Mouse (Mus musculus) layer of hippocampus, adult 18-20 months (tissue): ENCODE measurements around the gene Etl4. TPM values are rescaled to one million over a fixed set of nuclear protein-coding genes. Genes with fewer than 3 reads are reported as not detected.

Experiments used
- DNase-seq, 2 experiments: peaks; one replicate each; pipeline ENCODE4 v3.0.0; 2022; ENCODE audit warnings: low spot score in 2 of 2
- total RNA-seq, 2 experiments: library from RNA; stranded (reverse); gene quantifications; 2 replicates each; pipeline ENCODE4 v1.2.3; 2021

Gene Etl4
- total RNA-seq, 2 experiments from 2014 or later: 71.2 to 87.3 TPM

DNA sequence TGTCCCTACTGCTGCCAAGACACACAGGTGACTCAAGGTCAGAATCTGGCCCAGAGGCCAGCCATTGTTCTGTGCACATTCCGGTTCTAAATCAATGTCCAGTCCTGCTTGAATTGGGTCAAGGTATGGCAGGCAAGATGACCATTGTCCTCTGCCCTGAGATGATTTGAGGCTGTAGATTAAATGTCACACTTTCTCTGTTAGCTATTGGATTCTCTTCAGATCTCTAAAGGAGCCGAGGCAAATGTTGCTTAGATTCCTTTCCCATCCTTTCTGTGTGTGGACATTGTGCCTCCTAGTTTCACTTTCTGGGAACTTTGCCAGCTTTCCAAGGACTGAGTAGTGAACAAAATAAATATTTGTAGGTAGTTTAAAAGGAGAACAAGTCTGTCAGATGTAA is 608.9 kb downstream of the Etl4 start:
- no peak for DNase-seq

GRCm38 (mm10) chr2:20519447-20520098 is 610.0 kb downstream of the Etl4 start:
- no peak for DNase-seq

DNA sequence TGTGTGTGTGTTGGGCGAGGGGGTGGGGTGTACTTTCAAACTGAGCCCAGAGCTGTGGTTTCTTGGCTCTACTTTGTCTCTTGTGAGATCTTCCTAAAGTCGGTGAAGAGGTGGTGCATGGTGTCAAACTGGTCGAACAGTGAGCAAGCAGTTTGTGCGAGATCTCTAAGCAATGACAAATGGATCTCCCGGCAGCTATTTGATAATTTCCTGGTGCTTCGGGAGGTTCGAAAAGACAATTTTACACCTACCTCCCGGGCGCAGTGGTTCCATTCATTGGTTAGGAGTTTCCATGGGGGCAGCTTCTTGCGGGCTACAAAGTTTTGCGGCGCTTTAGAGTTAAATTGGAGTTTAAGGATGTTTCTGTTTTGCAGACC is 610.5 kb downstream of the Etl4 start:
- DNase-seq: no peak

DNA sequence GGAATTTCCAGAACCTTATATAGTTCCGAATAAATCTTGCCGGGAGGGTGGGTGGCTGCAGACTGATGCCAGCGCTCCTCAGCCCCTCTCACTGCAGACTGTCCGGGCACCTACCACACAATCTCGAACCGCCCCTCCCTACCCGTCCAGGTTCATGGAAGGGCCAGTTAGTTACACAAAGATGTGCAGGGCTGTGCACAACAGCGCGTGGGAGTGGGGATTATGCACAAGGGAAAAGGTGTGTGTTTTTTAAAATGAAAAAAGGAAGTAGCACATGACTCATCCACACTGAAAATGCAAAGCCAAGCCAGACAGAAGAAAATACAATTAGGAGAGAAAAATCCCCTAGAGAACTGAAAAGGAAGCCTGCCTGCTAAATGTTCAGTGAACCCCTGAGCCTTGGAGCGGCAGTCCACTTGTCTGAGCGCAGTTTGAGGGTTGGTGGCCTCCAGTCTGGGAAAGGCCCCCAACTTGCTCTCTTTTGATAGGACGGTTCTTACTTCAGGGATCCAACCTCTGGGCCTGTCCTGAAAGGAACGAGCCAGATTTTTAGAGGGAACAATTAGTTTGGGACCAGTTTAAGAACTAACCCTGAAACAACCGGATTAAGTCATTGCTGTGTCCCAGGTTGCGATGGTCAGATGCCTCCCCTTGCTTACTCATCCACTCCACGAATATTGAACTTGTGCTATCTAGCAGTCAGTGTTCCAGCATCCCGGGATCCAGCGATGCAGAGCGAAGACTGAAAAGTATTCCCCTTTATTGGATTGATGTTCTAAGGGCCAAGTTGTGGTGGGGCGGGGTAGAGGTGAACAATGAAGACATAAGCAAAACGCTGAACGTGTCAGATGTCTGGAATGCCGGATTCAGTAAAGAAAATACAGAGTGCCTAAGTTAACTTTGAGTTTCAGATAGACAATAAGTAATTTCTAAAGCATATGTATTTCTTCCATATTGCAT is 611.3 kb downstream of the Etl4 start:
- no peak for DNase-seq

DNA sequence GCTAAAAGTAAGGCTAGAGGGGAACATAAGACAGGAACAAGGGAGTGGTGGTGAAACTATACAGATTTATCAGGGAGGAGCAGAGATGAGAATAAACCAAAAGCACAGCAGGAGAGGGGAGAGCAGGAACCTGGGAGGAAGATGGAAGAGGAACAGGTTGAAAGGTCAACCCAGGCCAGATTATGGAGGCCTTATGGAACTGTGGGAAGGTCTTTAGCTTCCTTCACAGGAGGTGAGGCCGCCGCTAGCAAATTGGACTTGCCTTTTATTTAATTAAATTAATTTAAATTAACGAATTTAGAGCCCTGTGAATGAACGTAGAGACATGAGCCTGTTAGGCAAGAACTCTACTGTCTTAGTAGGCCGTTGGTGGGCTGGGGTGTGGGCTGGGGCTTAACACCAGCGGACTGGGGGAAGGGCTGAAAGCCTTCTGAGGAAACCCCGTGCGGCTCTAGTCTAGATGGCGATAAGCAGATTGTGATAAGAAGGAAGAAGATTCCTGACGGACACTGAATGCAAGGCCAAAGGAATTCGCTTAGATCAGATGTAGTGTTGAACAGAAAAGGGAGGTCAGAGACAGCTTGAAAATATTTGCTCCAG is 612.2 kb downstream of the Etl4 start:
- no peak for DNase-seq

DNA sequence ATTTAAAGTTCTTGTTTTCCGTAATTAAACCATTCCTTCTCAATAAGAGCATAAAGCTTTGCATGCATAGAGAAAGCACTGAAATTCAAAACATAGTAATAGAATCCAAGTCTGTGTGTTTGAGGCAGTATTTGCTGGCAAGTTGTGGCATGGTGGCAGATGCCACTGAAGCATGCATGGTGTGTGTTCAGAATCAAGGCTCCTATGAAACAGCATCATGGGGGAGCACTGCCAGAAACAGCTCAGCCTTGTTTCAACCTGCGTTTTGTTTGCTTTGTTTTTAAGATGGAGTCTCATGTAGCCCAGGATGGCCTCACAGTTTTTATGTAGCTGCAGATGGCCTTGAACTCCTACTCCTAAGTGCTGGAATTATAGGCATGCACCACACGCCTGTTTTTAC is 614.1 kb downstream of the Etl4 start:
- DNase-seq: peak in 1 of 2 experiments; percentile 39

GRCm38 (mm10) chr2:20525879-20526593 is 616.5 kb downstream of the Etl4 start:
- DNase-seq: no peak

GRCm38 (mm10) chr2:20526856-20527255 is 617.3 kb downstream of the Etl4 start:
- DNase-seq: no peak

DNA sequence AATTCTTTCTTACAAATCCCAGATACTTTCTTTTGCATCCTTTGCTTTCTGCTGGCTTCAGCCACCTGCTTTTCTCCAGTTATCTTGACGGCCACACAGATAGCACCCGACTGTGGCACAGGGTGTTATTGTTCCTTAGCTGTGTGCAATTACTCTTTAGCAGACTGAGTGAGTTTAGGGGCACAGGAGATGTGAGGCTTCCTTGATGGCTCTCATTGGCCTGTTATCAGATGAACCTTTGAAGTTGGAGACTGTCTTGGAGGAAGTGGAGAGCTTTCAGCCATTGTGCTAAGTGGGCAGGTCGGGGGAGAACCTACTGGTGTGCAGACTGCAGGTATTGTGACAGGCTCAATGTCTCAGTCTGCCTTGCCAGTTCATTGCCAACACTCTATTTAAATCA is 623.0 kb downstream of the Etl4 start:
- no peak for DNase-seq

- no peak for DNase-seq
These were observed 628.2 kb downstream of the Etl4 start for GRCm38 (mm10) chr2:20537785-20538184.

- DNase-seq: no peak
These were observed 629.3 kb downstream of the Etl4 start for GRCm38 (mm10) chr2:20538871-20539270.

DNA sequence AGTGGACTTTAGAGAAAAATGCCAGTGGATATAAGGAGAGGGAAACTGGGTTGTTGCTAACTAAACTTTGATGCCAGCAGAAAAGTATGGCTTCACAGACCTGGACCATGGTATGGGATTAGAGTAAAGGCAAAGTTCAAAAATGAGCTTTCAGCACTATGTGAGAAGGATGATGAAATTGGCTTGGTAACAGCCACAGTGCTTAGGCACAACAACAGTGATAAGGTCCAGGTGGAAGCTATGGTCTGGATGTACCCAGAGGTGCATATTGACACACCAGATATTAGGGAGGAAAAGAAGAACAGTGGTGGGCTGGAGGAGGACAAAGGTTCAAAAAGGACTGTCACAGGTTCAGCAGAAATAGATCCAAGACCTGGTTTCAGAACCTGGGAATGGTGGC is 631.7 kb downstream of the Etl4 start:
- DNase-seq: no peak

DNA sequence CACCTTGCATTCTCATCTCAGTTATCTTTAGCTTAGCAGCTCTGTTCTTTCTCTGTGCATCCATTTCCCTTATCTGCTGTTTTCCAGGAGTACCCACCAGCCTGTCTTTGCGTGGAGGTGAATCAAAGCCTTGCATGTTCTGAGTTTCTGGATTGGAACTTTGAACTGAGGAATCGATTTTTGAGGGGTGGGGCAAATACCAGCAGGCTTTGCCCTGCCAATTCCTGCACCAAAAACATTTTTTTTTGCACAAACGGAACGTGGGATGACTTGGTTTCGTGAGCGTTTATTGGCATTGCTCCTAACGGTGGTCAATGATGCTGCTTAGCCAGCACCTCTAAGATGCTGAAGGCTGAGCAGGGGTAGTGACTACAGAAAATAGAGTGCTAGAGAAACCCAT is 632.7 kb downstream of the Etl4 start:
- DNase-seq: no peak

DNA sequence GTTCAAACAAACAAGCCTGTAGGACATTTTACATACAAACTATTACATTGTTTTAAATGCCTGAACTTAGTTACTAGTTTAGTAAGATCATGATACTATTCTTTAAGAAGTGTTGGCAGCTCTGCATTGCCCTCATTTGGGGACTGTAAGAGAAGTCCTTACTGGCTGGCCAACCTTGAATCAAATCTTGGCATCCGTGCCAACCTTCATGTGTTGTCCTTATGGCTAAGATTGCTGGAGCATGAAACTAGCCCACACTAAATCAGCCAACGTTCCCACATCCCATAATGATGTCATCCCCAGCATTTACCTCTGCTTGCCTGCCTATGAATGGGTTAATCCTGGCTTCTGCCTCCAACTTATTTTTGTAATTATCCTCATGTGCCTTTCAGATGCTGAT is 636.0 kb downstream of the Etl4 start:
- no peak for DNase-seq

DNA sequence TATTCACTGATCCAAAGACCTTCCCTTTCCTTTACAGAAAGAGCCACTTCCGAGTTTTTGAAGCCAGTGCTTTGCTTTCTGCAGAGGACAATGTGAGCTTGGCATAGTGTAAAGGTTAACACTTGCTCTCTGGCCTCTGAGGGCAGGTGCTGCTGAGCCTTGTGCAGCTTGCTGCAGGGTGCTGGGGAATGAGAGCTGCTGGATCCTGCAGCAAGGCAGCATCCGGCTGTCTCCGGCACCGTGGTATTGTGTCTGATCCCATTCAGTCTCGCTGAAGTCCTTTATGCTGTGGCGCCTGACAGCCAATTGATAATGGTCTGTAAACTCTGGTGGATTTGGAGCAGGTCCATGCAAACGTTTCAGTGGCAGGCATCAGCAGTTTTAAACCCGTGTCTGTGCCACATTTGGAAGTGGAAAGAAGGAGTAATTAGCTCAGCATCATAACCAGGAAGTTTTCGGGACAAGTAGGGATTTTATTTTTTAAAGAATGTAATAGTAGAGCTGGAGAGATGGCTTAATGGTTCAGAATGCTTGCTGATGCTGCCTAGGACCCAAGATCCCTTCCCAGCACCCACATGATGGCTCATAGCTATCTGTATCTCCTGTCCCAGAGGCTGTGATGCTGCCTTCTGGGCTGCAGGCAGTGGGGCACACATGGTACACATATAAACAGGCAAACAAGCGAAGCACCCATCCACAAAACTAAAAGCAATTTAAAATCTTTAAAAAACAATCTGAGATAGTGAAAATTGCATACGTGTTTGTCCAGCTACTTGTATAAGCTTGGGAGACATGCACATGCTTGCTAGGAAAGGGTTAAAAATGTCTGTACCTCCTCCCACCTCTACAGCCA is 637.1 kb downstream of the Etl4 start:
- no peak for DNase-seq

GRCm38 (mm10) chr2:20547349-20547677 is 637.7 kb downstream of the Etl4 start:
- no peak for DNase-seq

- peak in 1 of 2 experiments; percentile 6 for DNase-seq
These were observed 638.4 kb downstream of the Etl4 start for GRCm38 (mm10) chr2:20547686-20548624.

DNA sequence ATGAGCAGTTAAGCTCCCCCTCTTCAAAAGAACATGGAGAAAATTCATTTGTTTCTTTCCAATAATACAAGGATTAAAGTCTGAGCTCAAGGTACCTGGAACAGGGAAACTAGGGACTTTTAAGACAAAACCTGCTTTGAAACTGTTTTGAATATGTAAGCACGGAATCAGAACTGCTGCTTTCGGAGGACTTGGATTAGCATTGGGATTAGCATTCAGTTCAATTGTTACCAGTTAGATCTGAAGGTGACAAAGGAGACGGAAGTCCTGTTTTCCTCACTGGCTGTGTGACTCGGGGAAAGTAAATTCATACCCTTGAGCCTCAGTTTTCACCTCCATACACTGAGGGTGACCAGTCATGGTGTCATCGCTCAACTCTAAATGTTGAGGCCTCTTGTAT is 639.5 kb downstream of the Etl4 start:
- DNase-seq: no peak

DNA sequence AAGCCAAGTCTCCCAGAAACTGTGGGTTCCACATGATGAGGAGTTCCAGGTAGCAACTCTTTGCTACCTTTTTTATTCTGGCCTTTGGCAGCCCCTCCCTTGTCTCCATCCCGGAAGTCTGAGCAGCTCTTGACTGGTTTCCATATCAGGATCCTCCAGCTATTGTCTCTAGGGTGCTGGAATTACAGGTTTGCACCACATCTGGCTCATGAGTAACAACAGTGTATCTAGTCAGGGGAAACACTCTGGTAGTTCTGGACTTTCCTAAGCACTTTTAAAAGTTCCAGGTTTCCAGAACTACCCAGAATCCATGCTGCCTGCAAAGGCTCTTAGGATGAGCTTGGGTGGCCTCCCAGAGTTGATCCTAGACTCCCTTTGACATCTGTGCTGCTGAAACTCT is 640.4 kb downstream of the Etl4 start:
- DNase-seq: no peak

GRCm38 (mm10) chr2:20555706-20556105 is 646.1 kb downstream of the Etl4 start:
- no peak for DNase-seq
